Mouse (Mus musculus): Measurements from ENCODE around the gene Slc3a2.
"Not testable (repeated sequence)": the region's sequence is repeated elsewhere in the genome, so short reads cannot be mapped to it uniquely, and the experiment has no call there.

Gene Slc3a2

DNA sequence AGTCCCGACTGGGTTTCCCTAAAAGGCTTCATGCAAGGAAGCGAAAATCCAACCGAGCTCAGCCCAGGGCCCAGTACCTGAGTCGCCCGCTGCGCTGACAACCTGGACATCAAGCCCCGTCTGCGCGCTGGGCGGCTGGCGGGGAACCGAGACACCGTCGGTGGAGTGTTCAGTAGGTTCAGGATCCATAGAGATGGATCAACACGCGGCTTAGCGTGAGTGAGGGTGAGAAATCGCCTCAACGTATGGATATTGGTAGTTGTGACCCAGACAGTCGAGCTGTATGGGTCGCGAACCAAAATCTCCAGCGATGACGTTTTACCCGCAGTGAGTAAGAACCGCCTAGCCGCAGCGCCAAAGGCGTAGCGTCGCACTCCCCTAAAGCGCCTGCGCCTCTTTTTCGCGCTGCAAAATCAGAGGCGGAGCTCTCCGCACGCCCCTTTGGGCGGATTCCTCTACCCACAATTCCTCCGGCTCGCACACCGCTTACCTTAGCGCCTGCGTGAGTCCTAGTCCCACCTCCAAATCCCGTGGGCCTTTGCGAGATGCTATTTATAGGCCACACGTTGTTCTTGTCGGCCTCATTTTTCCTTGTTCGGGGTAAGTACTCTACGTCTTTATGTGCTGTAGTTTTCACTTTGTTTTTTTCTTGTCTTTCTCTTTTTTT, at the start of gene Slc3a2:
Slc3a2 (minus strand) TSS at position 463 of the 667 bp plus-strand sequence.
- peak; percentile 98 for DNase-seq

DNA sequence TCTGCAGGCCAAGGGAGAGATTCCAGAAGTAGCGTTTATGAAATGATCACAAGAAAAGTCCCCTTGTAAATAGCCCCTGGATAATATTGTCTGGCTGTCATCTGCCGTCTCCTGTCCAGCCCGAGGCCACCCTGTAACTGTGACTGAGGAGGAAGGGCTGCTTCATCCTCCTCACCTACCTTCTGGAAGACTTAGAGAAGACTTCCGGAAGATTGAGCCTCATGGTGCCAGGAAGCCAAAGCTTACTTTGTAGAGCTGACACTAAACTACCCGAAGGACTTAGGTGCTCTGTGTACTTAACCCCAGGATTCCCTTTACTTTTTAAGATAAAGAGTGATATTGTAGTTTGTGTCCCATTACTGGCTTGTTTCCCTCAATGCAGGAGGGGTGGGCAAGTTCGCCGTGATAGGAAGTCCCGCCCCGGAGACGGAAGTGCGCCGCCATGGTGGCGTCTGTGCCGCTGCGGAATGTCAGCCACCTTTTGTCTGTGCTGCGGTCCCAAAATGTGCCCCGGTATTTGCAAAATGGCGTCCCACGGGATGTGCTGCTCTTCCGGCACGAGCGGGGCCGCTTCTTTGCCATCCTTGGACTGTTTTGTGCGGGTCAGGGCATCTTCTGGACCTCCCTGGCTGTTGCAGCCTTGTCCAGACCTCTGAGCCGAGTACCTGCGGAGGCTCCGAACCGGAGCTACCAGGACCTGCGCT, 47.5 kb upstream of the Slc3a2 start, which contains the start of gene Tmem223:
Tmem223 (plus strand) TSS at position 430 of the 704 bp plus-strand sequence.
- peak; percentile 89 for DNase-seq

DNA sequence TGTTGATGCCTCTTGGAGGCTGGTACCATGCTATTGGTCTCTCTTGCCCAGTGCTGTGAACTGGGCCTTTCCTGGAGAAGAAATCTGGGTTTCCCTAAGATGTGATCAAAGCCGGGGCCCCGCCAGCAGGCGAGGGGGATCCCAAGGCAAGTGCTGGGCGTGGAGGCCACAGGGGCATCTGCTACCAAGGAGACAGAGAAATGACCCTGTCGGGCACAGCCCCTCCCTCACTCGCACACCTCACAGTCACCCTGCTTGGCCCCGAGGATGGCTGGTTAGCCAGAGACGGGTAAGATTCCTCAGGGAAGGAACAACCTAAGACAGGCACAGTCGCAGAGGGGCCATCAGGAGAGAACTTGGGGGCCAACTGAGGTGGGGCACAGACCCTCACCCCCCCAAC, 42.4 kb upstream of the Slc3a2 start:
- no peak for DNase-seq

DNA sequence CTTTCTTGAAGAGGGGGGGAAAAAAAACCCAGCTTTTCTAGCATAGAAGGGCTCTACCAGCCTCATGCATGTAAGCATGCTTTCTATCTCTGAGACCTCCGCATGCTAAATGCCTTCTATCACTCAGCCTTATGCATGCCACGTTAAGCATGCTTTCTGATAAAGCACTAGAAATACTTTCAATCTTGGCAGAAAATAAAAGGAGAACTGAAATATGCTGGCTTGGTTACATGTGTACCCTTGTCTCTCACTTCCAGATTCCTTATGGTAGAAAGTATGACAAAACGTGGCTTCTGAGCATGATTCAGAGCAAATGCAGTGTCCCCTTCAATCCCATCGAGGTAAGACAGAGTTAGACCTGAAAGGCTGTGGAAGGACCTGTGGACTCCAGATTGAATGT, 40.1 kb upstream of the Slc3a2 start:
- no peak for DNase-seq

DNA sequence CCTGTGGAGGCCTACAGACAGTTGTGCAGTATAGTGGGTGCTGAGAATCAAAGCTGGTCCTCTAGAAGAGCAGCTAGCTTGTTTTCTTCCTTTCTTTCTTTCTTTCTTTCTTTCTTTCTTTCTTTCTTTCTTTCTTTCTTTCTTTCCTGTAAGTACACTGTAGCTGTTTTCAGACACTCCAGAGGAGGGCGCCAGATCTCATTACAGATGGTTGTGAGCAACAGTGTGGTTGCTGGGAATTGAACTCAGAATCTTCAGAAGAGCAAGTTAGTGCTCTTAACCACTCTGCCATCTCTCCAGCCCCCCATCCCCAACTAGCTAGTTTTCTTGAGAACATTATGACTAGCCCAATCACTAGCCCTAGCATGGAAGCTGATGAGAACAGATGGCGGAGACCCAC, 37.6 kb upstream of the Slc3a2 start:
- no peak for DNase-seq

DNA sequence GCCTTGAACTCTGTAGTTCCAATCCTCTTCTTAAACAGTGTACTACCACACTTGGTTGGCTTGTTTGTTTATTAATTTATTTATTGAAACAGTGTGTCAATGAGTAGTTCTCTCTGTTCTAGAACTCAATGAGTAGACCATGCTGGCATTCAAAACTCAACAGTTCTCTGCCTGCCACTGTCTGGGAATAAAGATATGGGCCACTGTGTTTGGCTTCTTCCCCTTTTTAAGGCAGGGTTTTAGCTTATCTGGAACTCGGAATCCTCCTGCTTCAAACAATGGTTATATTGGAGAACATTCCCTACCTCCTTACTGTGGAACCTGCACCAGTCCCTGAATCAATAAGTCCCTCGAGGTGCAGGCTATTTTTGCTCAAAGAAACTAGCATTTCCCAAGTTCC, 35.7 kb upstream of the Slc3a2 start:
- no peak for DNase-seq

DNA sequence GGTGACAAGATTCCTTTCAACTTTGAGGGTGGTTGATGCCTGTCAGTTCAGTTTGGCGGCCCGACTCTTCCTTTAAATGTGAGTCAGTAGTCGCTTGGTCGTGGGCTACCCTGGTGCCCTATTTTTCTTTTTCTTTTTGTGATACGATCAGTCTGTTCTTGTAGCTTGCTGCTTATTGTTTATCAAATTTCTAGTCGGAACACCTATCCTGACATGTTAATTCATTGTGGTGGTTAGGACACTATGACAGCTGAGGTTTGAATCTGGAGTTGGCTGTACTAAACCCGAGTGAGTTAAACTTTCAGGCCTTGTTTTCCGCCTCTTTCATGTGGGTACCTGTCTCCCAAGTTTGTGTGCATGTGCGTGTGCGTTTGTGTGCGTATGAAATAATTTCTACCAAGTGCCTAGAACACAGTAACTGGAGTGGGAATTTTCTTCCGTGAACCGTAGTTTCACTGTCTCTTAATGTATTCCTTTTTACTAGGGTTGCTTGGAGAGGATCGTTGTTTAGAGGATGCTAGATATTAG, 34.4 kb upstream of the Slc3a2 start:
- DNase-seq: no peak

DNA sequence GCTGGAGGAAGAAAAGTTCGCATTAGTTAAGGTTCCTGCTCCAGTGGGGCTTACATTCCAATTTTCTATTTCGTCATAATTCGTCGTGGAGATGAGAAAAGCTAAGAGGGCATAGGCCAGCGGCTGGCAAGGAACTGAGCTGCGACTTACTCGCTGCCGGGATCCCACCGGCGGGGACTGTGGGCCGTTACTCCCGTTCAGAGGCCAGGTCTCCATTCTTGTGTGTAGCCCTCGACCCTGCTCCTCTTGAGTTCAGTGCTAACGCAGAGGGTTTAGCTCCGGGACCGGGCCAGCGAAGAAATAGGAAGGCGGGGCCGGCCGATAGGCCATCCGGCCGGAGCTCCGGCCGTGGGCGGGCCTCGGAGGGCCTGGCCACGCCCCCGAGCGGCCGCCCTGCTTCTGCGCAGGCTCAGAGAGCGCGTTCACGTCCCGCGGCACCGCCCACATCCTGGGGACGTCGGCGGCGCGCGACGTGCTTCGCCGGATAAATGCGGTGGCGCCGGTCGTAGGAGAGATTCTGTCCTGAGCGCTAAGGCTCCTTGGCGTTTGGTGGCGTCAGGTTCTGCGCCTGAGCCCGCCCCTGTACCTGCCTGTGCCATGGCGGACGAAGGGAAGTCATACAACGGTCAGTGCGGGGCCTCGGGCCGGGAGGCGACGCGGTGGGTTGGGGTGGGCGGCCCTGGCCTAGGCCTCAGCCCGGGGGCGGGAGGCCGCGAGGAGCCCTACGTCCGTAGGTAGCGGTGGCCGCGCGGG, 33.6 kb upstream of the Slc3a2 start, which contains the start of gene Nxf1:
Nxf1 (plus strand) TSS at position 439 of the 753 bp plus-strand sequence.
- DNase-seq: peak; percentile 94

DNA sequence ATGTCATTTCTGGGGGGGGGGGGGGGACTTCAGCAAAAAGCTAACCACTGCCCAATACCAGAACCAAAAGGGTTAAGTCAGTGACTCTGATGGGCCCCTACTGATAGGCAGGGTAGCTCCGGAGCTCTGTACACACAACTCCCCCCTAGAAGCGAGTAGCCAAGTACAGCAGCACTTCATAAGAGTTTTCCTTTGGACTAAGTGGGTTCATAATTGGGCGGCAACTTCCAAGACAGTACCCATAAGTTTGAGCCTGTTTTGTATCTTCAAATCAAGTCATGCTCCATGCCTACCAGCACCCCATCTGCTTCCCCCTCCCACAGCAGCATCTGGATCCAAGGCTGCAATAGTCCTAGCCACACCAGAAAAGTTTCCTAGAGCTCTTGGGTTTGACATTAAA, 32.5 kb upstream of the Slc3a2 start:
- DNase-seq: no peak

DNA sequence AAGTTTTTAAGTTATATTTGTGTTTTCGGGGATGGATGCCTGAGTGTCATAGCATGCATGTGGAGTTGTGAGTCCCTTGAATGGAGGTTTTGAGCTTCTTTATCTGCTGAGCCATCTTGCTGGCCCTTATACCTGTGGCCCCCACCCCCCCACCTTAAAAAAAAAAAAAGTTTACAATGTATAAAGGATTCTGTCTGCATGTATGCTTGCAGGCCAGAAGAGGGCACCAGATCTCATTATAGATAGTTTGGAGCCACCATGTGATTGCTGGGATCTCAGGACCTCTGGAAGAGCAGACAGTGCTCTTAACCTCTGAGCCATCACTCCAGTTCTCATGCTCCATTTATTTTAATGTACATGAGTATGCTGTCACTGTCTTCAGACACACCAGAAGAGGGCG, 24.2 kb upstream of the Slc3a2 start:
- DNase-seq: peak; percentile 26

DNA sequence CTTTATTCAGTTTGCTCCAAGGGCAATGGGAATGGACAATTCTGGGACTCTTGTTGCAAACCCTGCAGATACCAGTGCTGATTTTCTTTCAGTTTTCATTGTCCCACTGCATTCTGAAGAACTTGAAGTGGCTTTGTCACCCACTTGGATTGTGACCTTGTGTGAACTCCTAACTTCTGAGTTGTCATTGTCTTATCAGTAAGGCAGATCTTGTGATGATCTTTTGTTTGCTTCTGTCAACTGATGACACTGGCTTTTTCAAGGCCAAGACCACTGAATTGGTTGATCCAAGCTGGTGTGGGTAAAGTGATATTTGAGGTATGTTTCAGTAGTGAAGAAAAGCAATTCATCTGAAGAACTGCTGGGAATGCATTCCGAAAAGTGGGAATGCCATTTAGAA, 22.2 kb upstream of the Slc3a2 start:
- no peak for DNase-seq

DNA sequence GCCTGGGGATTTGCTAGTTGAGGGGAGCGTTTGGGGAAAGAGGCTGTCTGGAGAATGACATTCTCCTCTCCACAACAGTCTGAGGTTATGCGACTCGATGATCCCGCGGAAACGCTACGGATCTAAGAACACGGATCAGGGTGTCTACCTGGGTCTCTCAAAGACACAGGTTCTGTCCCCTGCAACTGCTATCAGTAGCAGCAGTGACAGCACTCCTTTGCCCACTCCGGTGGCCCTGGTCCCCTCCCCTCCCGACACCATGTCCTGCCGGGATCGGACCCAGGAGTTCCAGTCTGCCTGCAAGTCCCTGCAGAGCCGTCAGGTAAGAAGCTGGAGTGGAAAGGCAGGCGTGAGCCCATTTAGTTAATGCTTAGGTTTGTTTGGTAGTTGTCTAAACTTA, 19.0 kb upstream of the Slc3a2 start:
- no peak for DNase-seq

DNA sequence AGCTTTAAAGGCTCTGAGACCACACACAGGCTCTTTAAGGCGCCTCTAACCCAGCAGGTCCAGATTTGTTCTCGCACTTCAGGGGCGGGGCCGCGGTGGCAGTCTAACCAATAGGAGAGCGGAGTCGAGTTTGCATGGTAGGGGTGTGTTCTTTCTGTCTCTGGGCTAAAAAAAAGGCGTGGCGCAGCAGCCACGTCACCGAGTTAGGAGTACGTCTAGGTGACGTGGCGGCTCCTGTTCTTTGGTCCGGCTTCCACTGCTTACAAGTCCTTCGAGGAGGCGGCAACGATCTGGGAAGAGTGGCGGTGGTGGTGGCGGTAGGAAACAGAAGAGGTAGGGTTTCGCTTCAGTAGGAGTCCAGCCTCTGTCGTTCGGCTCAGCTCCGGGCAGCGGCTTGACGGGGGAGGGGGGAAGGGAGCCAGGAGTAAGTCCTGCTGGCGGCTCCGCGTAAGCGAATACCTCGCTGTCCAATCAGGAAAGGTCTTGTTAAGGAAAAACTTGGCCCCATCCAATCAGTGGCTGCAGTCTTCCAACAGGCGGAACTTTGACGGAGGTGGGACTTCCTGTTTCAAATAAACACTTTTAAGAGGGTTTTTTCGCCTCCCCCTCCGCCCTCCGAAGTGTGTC, 18.2 kb upstream of the Slc3a2 start, which contains the start of gene Stx5a:
Stx5a (plus strand) TSS at position 171 of the 627 bp plus-strand sequence.
- peak; percentile 98 for DNase-seq

DNA sequence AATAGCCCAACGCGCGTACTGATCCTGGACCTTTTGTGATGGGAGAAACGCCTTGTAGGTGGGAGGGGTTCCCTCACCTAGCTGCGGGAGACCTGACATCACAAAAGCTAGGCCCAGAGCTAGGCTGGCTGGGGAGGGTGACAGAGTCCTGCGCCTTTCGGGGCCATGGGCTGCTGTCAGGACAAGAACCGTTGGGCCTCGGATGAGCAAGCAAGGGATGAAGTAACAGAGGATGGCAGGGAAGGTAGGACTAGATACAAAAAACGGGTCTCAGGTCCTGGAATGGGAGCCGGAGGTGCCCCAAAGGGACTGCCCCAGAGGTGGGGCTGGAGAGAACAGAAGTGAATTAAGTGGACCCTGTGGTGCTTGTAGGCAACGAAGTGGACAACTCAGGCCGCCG, 17.4 kb upstream of the Slc3a2 start, which contains the start of gene 1700092M07Rik:
1700092M07Rik (plus strand) TSS at position 116 of the 400 bp plus-strand sequence.
- DNase-seq: peak; percentile 14

DNA sequence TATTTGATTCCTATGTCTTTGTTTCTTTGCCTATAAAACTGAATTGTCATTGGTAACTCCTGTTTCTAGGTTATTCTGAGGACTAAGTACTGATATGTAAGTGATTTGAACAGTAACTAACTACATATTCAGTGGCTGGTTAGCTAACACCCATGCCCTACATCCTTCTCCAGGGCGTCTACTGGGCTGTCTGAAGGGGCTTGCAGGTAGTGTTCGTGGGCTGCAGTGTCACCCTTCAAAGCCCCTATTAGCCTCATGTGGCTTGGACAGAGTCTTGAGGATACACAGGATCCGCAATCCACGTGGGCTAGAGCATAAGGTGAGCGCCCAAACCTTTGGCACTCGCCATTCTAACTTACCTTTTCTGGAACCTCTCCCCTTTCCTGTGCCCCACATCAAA, 16.5 kb upstream of the Slc3a2 start:
- DNase-seq: no peak

DNA sequence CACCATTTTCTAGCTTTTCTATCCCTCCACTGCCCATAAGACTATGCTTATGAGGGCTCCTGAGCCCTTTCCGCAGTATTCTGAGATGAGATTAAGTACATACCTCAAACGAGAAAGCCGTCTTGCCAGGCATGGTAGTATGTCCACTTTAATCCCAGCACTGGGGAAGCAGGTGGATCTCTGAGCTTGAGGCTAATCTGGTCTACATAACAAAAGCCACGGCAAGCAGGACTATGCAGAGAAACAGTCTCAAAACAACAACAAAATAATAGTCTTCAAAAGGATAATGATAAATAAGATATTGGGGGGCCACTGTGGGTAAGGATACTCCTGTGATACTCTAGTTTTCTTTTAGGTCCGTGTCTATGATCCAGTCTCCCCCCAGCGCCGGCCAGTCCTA, 15.7 kb upstream of the Slc3a2 start:
- DNase-seq: no peak

DNA sequence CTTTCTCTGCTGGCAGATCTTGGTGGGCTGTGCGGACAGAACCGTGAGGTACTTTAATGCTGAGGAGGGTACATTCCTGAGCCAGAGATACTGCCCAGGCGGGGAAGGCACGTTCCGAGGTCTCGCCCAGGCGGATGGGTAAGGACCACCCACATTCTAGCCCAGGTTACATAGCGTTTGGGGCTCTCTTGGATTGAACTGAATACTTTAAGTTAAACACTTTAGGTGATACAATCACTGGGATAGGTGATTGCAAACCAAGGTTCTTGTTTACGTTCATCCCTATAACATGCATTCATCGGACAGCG, 12.9 kb upstream of the Slc3a2 start:
- DNase-seq: no peak

DNA sequence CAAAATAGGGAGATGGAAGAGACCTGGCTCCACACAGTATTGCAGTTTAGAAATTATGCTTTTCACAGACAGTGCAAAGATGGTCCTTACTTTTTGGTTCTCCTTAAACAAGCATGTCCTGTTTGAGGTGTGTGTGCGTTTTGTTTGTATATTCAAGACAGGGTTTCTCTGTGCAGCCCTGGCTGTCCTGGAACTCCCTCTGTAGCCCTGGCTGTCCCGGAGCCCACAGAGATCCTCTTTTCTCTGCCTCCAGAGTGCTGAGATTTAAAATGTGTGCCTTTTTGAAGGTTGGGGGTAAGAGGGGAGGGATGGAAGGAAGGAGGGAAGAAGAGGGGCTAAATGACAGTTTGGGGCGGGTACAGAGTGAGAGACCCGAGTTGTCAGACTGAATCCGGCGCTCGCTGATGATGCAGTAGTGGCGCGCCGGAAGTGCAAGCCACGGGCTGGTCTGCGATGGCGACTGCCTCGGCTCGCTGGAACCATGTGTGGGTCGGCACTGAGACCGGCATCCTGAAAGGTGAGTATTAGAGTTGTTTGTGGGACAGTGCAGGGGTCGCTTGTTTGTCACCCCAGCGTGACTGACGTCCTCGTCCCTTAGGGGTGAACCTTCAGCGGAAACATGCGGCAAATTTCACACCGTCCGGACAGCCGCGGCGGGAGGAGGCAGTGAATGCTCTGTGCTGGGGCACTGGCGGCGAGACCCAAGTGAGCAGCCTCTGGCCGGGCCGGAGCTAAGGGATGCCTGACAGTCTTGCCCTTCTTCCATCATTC, 12.4 kb upstream of the Slc3a2 start, which contains the start of gene Wdr74:
Wdr74 (plus strand) TSS at position 439 of the 771 bp plus-strand sequence.
- peak; percentile 95 for DNase-seq

DNA sequence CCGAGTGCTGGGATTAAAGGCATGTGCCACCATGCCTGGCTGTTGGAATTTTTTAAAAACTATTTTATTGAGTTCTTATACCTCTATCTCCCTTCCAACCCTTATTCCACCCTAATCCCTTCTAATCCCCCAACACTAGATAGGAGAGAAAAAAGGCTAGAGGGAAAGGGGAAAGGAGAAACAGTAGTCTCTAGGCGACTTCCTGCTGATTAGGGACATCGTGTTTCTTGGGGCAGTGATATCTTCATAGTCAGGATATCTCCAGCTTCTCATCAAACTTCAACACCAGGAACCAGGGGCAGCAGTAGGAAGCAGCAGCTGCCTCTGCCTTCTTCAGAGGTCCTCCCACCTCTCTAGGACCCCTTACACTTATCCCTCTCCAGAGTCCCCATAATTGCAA, 11.2 kb upstream of the Slc3a2 start:
- no peak for DNase-seq

DNA sequence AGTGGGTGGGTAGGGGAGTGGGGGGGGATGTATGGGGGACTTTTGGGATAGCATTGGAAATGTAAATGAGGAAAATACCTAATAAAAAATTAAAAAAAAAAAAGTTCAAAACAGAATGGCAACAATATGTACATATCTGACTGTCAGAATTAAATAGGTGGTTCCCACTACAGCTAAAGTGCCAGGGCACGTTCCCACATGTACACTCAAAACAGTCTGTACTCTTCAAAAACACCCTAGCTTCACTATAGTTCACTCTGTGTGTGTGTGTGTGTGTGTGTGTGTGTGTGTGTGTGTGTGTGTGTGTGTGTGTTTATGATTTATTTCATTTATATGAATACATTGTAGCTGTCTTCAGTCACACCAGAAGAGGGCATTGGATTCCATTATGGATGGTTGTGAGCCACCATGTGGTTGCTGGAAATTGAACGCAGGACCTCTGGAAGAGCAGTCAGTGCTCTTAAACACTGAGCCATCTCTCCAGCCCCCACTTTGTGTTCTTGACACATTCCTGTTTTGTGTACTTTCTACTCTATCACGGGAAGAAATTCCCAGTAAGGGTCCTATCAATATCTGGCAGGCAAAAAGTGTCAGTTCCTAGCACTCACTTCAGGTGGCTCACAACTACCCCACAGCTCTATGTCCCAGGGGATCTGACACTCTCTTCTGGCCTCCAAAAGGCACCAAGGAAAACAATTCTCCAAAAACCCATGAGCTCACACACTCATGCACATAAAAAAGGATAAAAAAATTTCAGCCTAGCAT, 5.3 kb upstream of the Slc3a2 start:
- not testable (repeated sequence) for DNase-seq

DNA sequence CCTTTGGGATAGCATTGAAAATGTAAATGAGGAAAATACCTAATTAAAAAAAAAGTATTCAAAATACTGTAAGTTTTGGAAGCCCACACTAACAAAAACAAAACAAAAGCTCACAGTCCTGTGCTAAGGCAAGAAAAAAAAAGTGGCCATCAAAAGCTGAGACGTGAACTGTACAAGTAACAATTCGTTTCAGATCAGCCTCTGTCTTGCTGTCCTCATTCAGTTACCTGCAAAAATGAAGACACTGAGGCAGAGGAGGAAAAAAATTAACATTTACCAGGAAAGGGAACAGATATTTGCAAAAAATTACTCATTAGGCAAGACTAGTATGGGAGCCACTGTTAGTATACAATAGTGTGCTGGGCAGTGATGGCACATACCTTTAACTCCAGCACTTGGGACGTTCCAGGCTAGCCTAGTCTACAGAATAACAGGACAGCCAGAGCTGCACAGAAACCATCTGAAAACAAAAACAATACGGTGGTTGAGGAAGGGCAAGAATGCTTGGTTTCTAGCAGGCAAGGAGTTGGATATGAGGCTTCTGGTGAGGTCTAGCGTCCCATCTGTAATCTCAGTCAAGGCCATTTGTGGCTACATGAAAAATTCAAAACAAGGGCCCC, 4.4 kb upstream of the Slc3a2 start:
- DNase-seq: no peak
